Mouse (Mus musculus): ENCODE results near the gene Cdc42ep4.

The Cdc42ep4 gene

DNA sequence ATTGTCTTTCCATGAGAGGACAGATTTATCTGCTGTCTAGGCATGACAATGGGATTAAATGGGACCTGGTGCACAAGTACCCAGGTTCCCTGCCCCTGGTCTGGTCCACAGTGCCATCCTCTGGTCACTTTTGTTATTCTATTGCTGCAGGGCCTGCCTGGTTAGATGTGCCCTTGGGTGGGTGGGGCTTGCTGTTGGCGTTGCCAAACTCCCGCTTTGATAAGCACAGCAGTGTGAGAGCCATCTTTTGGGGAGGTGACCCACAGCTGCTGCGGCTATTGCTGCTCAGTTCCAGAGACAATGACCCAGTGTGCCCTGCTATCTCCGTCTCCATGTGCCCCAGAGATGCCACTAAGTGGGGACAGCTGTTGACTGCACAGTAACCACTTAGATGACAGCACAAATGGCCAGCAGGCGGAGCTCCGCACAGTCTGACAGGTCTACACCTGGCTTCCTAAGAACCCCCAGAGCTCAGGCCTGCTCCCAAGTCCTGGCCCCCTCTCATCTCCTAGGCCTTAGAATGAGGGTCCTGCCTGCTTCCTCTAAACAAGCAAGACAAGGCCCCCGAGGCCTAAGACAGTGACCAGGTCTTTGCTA, 36.5 kb downstream of the Cdc42ep4 start:
- no peak for DNase-seq

DNA sequence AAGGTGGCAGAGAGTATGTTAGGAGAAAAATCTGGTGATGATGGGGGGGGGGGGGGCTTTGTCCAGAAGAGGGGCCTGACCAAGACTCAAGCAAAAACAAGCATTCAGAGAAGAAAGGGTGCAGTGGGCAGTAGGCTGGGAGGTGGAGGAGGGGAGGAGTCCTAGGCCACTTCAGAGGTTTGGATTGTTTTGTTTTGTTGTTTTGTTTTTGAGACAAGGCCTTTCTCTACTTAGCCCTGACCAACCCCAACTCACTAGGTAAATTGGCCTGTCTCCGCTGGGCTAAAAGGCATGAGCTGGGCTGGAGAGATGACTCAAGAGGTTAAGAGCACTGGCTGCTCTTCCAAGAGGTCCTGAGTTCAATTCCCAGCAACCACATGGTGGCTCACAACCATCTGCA, 40.6 kb downstream of the Cdc42ep4 start:
- DNase-seq, result no peak

- DNase-seq, result no peak
Observed at GRCm38 (mm10) chr11:113710257-113710777, 41.4 kb downstream of the Cdc42ep4 start.

- no peak for DNase-seq
Observed at GRCm38 (mm10) chr11:113709731-113710256, 41.9 kb downstream of the Cdc42ep4 start, which contains the start of gene Cpsf4l. TSS of gene Cpsf4l (minus strand) at chr11:113710017.

GRCm38 (mm10) chr11:113709272-113709671, 42.4 kb downstream of the Cdc42ep4 start:
- DNase-seq, result no peak

- no peak for DNase-seq
Observed at GRCm38 (mm10) chr11:113708629-113709213, 43.0 kb downstream of the Cdc42ep4 start.

DNA sequence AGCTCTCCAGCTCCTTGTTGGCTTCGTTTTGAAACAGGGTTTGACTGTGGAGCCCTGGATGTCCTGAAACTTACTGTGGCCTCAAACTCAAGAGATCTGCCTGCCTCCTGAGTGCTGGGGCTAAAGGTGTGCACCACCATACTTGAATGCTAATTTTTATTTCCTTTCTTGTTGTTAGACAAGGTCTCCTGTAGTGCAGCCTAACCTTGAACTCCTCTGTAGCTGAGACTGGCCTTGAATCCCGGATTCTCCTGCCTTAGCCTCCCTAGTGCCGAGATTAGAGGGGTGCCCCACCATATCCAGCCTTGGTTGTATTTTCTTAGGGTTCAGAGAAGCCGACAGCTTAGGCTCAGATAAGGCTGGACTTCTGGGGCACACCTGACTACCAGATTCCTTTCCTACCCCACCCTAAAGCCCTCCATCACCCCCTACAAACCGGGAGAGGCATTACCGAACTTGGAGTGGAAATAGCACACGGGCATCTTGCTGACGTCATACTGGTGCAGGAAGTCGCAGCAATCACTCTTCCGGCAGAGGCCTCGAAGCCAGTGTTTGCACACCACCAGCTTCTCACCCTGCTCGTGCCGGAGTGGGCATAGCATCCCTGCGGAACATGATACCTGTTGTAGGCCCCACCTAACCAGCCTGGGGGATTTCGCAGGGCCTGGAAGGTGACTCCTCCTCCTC, 45.6 kb downstream of the Cdc42ep4 start:
- DNase-seq, result no peak

DNA sequence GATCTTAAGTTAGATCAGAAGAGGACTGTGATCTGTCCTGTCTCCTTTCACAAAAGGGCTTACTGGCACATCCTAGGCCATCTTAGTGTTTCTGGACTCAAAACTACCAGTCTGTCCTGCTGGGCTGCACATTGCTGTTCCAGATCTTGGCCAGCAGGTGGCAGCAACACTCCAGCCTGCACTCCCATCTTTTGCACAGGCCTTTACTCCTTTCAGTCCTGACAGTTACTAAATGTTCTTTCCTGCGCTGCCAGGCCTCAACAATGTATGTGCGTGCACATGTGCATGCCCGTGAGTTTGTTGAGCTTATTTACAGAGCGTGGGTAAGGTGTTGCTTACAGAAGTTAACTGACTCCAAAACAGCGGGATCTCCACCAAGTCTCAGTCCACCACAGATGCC, 47.9 kb downstream of the Cdc42ep4 start:
- peak; percentile 77 for DNase-seq

GRCm38 (mm10) chr11:113699643-113700042, 52.0 kb downstream of the Cdc42ep4 start:
- no peak for DNase-seq

DNA sequence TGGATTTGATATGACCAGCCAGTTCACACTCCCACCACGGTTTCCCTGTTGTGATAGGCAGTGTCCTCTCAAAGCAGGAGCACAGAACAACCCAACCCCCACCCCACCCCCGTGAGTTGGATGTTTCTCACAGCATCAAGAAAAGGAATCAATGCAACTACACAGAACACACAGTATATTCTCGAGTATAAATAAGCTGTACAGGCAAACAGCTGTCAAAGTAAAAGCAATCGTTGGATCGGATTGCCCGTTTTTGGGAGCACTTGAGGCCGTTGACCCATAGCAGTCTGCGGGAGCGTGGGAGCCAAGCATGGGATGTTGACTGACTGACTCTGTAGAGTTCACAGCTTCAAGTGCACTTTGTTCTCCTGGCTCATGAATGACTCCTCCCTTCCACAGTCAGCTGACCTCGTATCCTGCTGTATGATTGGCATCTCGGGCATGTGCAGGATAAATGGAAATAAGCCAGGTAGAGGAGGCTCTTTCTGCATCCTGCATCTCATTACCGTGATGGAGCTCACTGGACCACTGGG, 53.6 kb downstream of the Cdc42ep4 start:
- DNase-seq, result no peak

DNA sequence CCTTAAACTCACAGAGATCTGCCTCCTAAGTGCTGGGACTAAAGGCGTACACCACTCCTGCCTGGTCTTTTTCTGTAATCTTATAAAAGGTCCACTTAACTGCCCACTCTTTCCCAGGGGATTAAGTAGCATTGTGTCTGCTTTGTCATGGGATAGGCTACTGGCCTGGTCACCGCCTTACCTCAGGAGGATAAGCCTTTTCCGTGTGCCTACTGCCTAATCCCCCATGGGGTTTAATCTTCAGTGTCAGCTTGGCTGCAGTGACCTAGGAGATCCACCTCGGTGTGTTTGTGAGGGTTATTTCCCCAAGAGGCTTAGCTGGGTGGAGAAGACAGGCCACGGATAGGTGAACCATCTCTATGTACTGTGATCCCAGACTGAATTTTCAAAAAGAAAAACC, 54.1 kb downstream of the Cdc42ep4 start:
- DNase-seq, result no peak

DNA sequence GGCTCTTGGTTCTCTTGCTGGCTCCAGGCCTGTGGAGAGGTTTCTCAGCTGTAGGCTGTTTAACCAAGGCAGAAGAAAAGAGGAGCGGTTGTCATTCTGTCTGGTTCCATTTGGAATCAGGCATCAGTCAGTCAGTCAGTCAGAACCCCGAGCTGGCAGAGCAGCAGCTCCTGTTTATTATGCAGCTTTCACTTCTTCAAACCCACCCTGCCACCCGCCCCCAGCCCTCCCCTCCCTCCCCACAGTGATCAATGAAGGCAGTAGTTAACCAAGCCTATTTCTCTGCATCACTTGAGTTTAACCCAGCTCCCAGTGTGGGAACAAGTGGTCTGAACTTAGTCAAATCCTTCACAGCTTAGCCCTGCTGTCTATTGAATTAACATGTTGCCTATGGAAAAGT, 59.8 kb downstream of the Cdc42ep4 start:
- DNase-seq, result no peak

DNA sequence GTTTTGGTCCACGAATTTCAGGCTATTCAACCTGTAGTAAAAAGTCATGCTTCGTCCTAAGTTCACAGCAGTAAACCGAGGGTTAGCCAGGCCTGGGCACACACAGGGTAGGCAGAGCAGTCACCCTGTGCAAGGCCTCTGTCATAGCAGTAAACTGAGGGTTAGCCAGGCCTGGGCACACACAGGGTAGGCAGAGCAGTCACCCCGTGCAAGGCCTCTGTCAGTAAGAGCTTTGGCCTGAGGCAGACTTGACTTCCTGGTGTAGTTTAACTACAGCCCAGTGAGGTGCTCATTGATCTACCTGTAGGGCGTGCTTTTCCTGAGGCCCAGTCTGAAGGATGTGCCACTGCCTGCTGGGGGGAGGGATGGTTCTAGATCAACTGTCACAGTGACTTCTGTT, 60.4 kb downstream of the Cdc42ep4 start:
- DNase-seq, result no peak

DNA sequence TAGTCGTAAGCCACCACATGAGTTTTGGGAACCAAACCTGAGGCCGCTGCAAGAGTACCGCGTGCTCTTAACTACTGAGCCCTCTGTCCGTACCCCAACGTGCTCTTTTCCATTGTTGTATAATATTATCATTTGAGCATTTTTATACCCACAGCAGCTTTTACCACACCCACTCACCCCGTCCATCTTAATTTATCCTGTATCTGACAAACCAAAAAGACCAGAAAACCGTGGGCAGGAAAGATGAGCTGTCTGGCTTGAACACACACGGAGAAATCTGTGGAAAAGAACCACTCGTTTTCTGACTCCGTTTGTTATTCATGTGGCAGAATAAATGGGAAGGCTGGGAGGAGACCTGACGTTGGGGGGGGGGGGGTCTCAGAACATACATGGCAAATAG, 61.2 kb downstream of the Cdc42ep4 start:
- DNase-seq, result no peak

DNA sequence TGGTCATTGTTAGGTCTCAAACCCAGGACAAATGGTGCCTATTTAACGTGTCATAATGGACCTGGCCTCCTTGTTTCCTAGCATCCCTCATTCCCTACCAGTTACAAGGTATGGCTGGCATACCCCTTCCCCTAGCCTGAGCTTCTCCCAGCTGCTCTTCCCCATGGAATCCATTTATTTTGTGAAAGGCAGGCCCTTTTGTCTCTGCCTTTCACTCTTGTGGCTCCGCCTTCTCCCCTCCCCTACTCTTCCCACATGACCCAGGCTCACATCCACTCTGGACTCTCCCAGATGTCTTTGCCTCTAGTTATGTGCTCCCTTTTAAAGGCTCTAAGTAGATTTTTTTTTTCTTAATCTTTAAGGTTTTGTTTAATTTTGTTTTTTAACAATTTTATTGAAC, 64.7 kb downstream of the Cdc42ep4 start:
- no peak for DNase-seq

- DNase-seq, result no peak
Observed at GRCm38 (mm10) chr11:113684707-113685426, 66.8 kb downstream of the Cdc42ep4 start.

DNA sequence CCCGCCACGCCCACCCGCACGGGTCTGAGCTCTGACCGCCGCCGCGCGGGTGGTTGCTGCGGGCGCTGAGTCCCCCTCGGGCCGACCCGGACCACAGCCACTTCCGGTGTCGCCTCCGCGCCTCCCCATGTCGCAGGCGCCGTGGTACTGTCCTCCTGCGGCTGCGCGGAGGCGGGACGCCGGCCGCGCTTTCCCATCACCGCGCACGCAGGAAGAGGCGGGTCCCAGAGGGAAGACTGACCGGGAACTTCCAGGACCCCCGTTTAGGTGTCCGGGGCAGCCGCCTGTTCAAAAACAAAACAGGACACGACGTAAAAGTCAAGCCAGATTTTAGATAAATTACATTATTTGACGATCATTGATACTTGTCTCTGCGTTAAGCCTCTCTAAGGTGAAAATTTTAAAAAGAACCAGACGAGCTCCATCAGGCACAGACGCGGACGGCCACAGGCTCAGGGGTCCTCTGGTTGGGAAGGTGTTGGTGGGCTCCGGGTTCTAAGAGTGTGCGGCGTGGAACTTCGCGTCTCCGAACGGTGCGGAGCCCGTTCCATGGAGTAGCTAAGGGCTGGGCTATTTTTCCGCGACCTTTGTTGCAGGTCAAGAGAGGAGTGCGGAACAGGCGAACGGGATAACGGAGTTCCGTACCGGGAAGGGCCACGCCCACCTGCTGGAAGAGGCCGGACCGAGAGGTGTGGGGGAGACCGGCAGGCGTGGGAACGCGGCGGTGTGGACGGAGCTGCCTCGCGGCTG, 67.5 kb downstream of the Cdc42ep4 start, which contains the start of the genes Fam104a and D11Wsu47e:
Gene Fam104a, minus strand, starts transcription at position 199 of the 750 bp plus-strand sequence.
Gene D11Wsu47e, plus strand, starts transcription at position 456 of the 750 bp plus-strand sequence.
- DNase-seq, result peak; percentile 96

GRCm38 (mm10) chr11:113683627-113683956, 68.1 kb downstream of the Cdc42ep4 start:
- no peak for DNase-seq

- peak; percentile 29 for DNase-seq
Observed at GRCm38 (mm10) chr11:113682897-113683626, 68.6 kb downstream of the Cdc42ep4 start.

GRCm38 (mm10) chr11:113681979-113682378, 69.7 kb downstream of the Cdc42ep4 start:
- no peak for DNase-seq

DNA sequence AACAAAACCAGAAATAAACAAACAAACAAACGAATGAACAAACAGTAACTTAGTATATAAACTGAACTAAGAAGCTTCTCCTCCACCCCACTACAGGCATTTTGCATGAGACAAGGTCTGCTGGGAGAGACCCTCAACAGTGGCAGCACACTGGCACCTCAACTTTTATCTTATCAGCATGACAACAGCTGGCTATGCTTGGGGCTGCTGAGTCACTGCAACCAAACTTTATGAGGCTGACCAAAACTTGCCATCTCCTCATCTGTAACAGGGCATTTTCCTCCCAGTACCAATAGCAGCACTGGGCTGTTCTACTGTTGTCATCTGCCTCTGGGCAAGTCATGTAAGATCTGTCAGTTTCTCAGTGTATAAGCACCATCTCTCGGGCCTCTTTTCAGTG, 70.7 kb downstream of the Cdc42ep4 start:
- DNase-seq, result no peak
